Mouse (Mus musculus): ENCODE results near the gene Dcun1d3. TPM values are rescaled to one million over a fixed set of nuclear protein-coding genes. Genes with fewer than 3 reads are reported as not detected.

Dcun1d3 gene
- 9.4 and 11.3 TPM in 2 replicates for polyA plus RNA-seq (2015; fragmentation: Nextera tagmentation; extraction: Ambion mirVana)

- H3K4me1 ChIP-seq: peaks cover 27% of the 10 kb centered on the region
- H3K27ac ChIP-seq: peak within 1 kb of the TSS; percentile 97
- H3K36me3 ChIP-seq: no peaks in the 10 kb centered on the region
- under 1% methylated on average over 63 of the region's 63 CpGs for WGBS
- peak within 1 kb of the TSS; percentile 81 for H3K4me2 ChIP-seq
- no peaks in the 10 kb centered on the region for H3K9me3 ChIP-seq
- H3K27me3 ChIP-seq: no peaks in the 10 kb centered on the region
- H3K9ac ChIP-seq: peak within 1 kb of the TSS; percentile 81
- H3K4me3 ChIP-seq: peak within 1 kb of the TSS; percentile 80
- peak; percentile 99 for ATAC-seq (ENCODE audit: borderline replicate concordance, extremely low read depth, low FRiP score, low TSS enrichment)
Measured at GRCm38 (mm10) chr7:119895639-119896512, at the start of gene Dcun1d3, which contains the start of gene Lyrm1. Dcun1d3 (minus strand) TSS chr7:119896298. Lyrm1 (plus strand) TSS chr7:119895861.

- Histone ChIP-seq H3K9me3 (no peaks in the 10 kb centered on the region), H3K27me3 (no peaks in the 10 kb centered on the region), H3K36me3 (no peaks in the 10 kb centered on the region), H3K9ac (no peak overlapping the region), H3K27ac (no peak overlapping the region), H3K4me1 (no peaks in the 10 kb centered on the region), H3K4me2 (no peak overlapping the region), H3K4me3 (no peak overlapping the region)
- WGBS: 48% methylated on average over 2 of the region's 2 CpGs
- no peak for ATAC-seq (ENCODE audit: borderline replicate concordance, extremely low read depth, low FRiP score, low TSS enrichment)
Measured at GRCm38 (mm10) chr7:119941569-119941968, 45.5 kb upstream of the Dcun1d3 start.

GRCm38 (mm10) chr7:119937036-119937435, 40.9 kb upstream of the Dcun1d3 start:
- H3K4me2 ChIP-seq: no peak overlapping the region
- no peak for ATAC-seq (ENCODE audit: borderline replicate concordance, extremely low read depth, low FRiP score, low TSS enrichment)
- no peaks in the 10 kb centered on the region for H3K4me1 ChIP-seq
- no peaks in the 10 kb centered on the region for H3K36me3 ChIP-seq
- 62% methylated on average over 5 of the region's 5 CpGs for WGBS
- H3K27ac ChIP-seq: no peak overlapping the region
- no peak overlapping the region for H3K4me3 ChIP-seq
- H3K9me3 ChIP-seq: no peaks in the 10 kb centered on the region
- no peak overlapping the region for H3K9ac ChIP-seq
- no peaks in the 10 kb centered on the region for H3K27me3 ChIP-seq

- Histone ChIP-seq H3K4me1 (no peaks in the 10 kb centered on the region), H3K36me3 (no peaks in the 10 kb centered on the region), H3K27ac (no peak overlapping the region), H3K4me3 (no peak overlapping the region), H3K27me3 (no peaks in the 10 kb centered on the region), H3K9ac (no peak overlapping the region), H3K9me3 (no peaks in the 10 kb centered on the region), H3K4me2 (no peak overlapping the region)
- no peak for ATAC-seq (ENCODE audit: borderline replicate concordance, extremely low read depth, low FRiP score, low TSS enrichment)
Measured at GRCm38 (mm10) chr7:119936321-119936720, 40.2 kb upstream of the Dcun1d3 start.

- Histone ChIP-seq H3K27ac (no peak overlapping the region), H3K4me3 (no peak overlapping the region), H3K9me3 (no peaks in the 10 kb centered on the region), H3K27me3 (no peaks in the 10 kb centered on the region), H3K4me1 (no peaks in the 10 kb centered on the region), H3K36me3 (no peaks in the 10 kb centered on the region), H3K9ac (no peak overlapping the region), H3K4me2 (no peak overlapping the region)
- ATAC-seq (ENCODE audit: borderline replicate concordance, extremely low read depth, low FRiP score, low TSS enrichment): no peak
- 41% methylated on average over 2 of the region's 2 CpGs for WGBS
Measured at GRCm38 (mm10) chr7:119928783-119929440, 32.8 kb upstream of the Dcun1d3 start.

GRCm38 (mm10) chr7:119921054-119921453, 25.0 kb upstream of the Dcun1d3 start:
- ATAC-seq (ENCODE audit: borderline replicate concordance, extremely low read depth, low FRiP score, low TSS enrichment): no peak
- Histone ChIP-seq H3K27me3 (no peaks in the 10 kb centered on the region), H3K4me3 (no peak overlapping the region), H3K9me3 (no peaks in the 10 kb centered on the region), H3K36me3 (no peaks in the 10 kb centered on the region), H3K27ac (no peak overlapping the region), H3K4me1 (no peaks in the 10 kb centered on the region), H3K9ac (no peak overlapping the region), H3K4me2 (no peak overlapping the region)
- 73% methylated on average over 4 of the region's 4 CpGs for WGBS

GRCm38 (mm10) chr7:119920457-119920856, 24.4 kb upstream of the Dcun1d3 start:
- Histone ChIP-seq H3K4me1 (no peaks in the 10 kb centered on the region), H3K4me3 (no peak overlapping the region), H3K9me3 (no peaks in the 10 kb centered on the region), H3K27me3 (no peaks in the 10 kb centered on the region), H3K9ac (no peak overlapping the region), H3K36me3 (no peaks in the 10 kb centered on the region), H3K4me2 (no peak overlapping the region), H3K27ac (no peak overlapping the region)
- ATAC-seq (ENCODE audit: borderline replicate concordance, extremely low read depth, low FRiP score, low TSS enrichment): no peak
- 30% methylated on average over 2 of the region's 2 CpGs for WGBS

- Histone ChIP-seq H3K4me2 (no peak overlapping the region), H3K4me3 (no peak overlapping the region), H3K36me3 (no peaks in the 10 kb centered on the region), H3K4me1 (no peaks in the 10 kb centered on the region), H3K27me3 (no peaks in the 10 kb centered on the region), H3K27ac (no peak overlapping the region), H3K9ac (no peak overlapping the region), H3K9me3 (no peaks in the 10 kb centered on the region)
- 65% methylated on average over 3 of the region's 3 CpGs for WGBS
- ATAC-seq (ENCODE audit: borderline replicate concordance, extremely low read depth, low FRiP score, low TSS enrichment): no peak
Measured at GRCm38 (mm10) chr7:119911727-119912126, 15.6 kb upstream of the Dcun1d3 start.

GRCm38 (mm10) chr7:119906523-119907215, 10.6 kb upstream of the Dcun1d3 start:
- ATAC-seq (ENCODE audit: borderline replicate concordance, extremely low read depth, low FRiP score, low TSS enrichment): no peak
- Histone ChIP-seq H3K27ac (no peak overlapping the region), H3K4me1 (no peaks in the 10 kb centered on the region), H3K9me3 (no peaks in the 10 kb centered on the region), H3K36me3 (no peaks in the 10 kb centered on the region), H3K4me2 (no peak overlapping the region), H3K9ac (no peak overlapping the region), H3K4me3 (no peak overlapping the region), H3K27me3 (no peaks in the 10 kb centered on the region)
- 89% methylated on average over 3 of the region's 3 CpGs for WGBS

GRCm38 (mm10) chr7:119899386-119900057, 3.4 kb upstream of the Dcun1d3 start:
- Histone ChIP-seq H3K9ac (no peak overlapping the region), H3K4me3 (no peak overlapping the region), H3K27me3 (no peaks in the 10 kb centered on the region), H3K27ac (no peak overlapping the region), H3K4me2 (no peak overlapping the region), H3K9me3 (no peaks in the 10 kb centered on the region), H3K36me3 (no peaks in the 10 kb centered on the region), H3K4me1 (peaks cover 12% of the 10 kb centered on the region)
- ATAC-seq (ENCODE audit: borderline replicate concordance, extremely low read depth, low FRiP score, low TSS enrichment): no peak
- WGBS: 39% methylated on average over 3 of the region's 3 CpGs

- no peak overlapping the region for H3K9ac ChIP-seq
- ATAC-seq (ENCODE audit: borderline replicate concordance, extremely low read depth, low FRiP score, low TSS enrichment): no peak
- peaks cover 24% of the 10 kb centered on the region for H3K4me1 ChIP-seq
- no peak overlapping the region for H3K27ac ChIP-seq
- no peaks in the 10 kb centered on the region for H3K36me3 ChIP-seq
- H3K4me2 ChIP-seq: no peak overlapping the region
- no peaks in the 10 kb centered on the region for H3K9me3 ChIP-seq
- H3K27me3 ChIP-seq: no peaks in the 10 kb centered on the region
- no peak overlapping the region for H3K4me3 ChIP-seq
- 43% methylated on average over 1 of the region's 1 CpGs for WGBS
Measured at GRCm38 (mm10) chr7:119898247-119898856, 2.3 kb upstream of the Dcun1d3 start.

All from lung, embryonic 15.5 days (tissue).